Mouse (Mus musculus): ENCODE data around the gene Cisd1.

- no peak for TF ChIP-seq ETS1 (conservative IDR thresholded peaks at IDR 0.05; ENCODE audit: low read depth, low read length)
- no peak for TF ChIP-seq MAX (IDR thresholded peaks at IDR 0.05; ENCODE audit: low read length)
- TF ChIP-seq CTCF (conservative IDR thresholded peaks at IDR 0.05 in 1 of 2, IDR thresholded peaks at IDR 0.05 in 1 of 2; ENCODE audit: low read depth in 2 of 2, low read length in 2 of 2): no peak
- no peak for TF ChIP-seq POLR2A (IDR thresholded peaks at IDR 0.05; ENCODE audit: low read depth, low read length)
- TF ChIP-seq NELFE (IDR thresholded peaks at IDR 0.05; ENCODE audit: low read depth, low read length): no peak
- TF ChIP-seq CHD2 (IDR thresholded peaks at IDR 0.05; ENCODE audit: low read length): no peak
- TF ChIP-seq MAFK (IDR thresholded peaks at IDR 0.05; ENCODE audit: insufficient replicate concordance, low read length): no peak
- no peak for TF ChIP-seq GABPA (IDR thresholded peaks at IDR 0.05; ENCODE audit: insufficient replicate concordance, low read depth, low read length)
- TF ChIP-seq NRF1 (IDR thresholded peaks at IDR 0.05; ENCODE audit: low read depth, low read length): no peak
- no peak for TF ChIP-seq JUND (conservative IDR thresholded peaks at IDR 0.05; ENCODE audit: low read depth, low read length)
- TF ChIP-seq USF1 (IDR thresholded peaks at IDR 0.05; ENCODE audit: low read depth, low read length): no peak
- TF ChIP-seq MAZ (IDR thresholded peaks at IDR 0.05; ENCODE audit: low read depth, low read length): no peak
These were observed 36.6 kb downstream of the Cisd1 start for GRCm38 (mm10) chr10:71308199-71308598.

All from CH12.LX (cell line).